Mouse (Mus musculus) bone marrow macrophage, adult 2 months (primary cell): ENCODE measurements at regions not wholly inside any gene's neighbourhood (a gene's known extent, or its start where the extent isn't known, plus 50 kb on each side); places are given as distances from the start of the nearest gene placed in this dataset.

Source experiments
- H3K27ac ChIP-seq: 2 replicates; pipeline ENCODE4 v1.5.1; 2012; ENCODE audit warnings: low read depth, low read length; ENCODE audit not compliant: insufficient read depth
- H3K4me1 ChIP-seq: 2 replicates; pipeline ENCODE4 v1.6.1; 2012; ENCODE audit warnings: low read length; ENCODE audit not compliant: control insufficient read depth, insufficient read depth
- H3K4me3 ChIP-seq: 2 replicates; pipeline ENCODE4 v1.5.1; 2012; ENCODE audit warnings: mild to moderate bottlenecking, low read length, moderate library complexity; ENCODE audit not compliant: insufficient read depth
- CTCF ChIP-seq: IDR thresholded peaks from 2 replicates; pipeline ENCODE4 v1.5.1; 2012; ENCODE audit warnings: low read depth, mild to moderate bottlenecking, low read length, moderate library complexity
- POLR2A ChIP-seq: IDR thresholded peaks from 2 replicates; pipeline ENCODE4 v1.6.1; 2012; ENCODE audit warnings: mild to moderate bottlenecking, low read depth, low read length, borderline replicate concordance

- H3K4me3 ChIP-seq: no peak overlapping the region
- H3K27ac ChIP-seq: no peak overlapping the region
- H3K4me1 ChIP-seq: no peaks in the 10 kb centered on the region
- TF ChIP-seq CTCF (no peak), POLR2A (no peak)
Observed at GRCm38 (mm10) chr5:74867113-74867785, 164.5 kb upstream of the Lnx1 start.

GRCm38 (mm10) chr5:74866697-74867096 lies 164.0 kb upstream of the Lnx1 start:
- no peak for TF ChIP-seq POLR2A
- TF ChIP-seq CTCF: no peak

GRCm38 (mm10) chr5:74865446-74865845 lies 162.7 kb upstream of the Lnx1 start:
- TF ChIP-seq CTCF (no peak), POLR2A (no peak)
- no peak overlapping the region for H3K27ac ChIP-seq
- H3K4me3 ChIP-seq: no peak overlapping the region
- H3K4me1 ChIP-seq: no peaks in the 10 kb centered on the region

More at GRCm38 (mm10) chr5:74866697-74867096, 164.0 kb upstream of the Lnx1 start:
- Histone ChIP-seq H3K27ac (no peak overlapping the region), H3K4me1 (no peaks in the 10 kb centered on the region), H3K4me3 (no peak overlapping the region)

- H3K4me3 ChIP-seq: no peak overlapping the region
- H3K4me1 ChIP-seq: no peaks in the 10 kb centered on the region
- TF ChIP-seq POLR2A (no peak), CTCF (no peak)
- H3K27ac ChIP-seq: no peak overlapping the region
Observed at GRCm38 (mm10) chr5:74864540-74865157, 161.9 kb upstream of the Lnx1 start.

GRCm38 (mm10) chr5:74861297-74861696 lies 158.6 kb upstream of the Lnx1 start:
- no peak overlapping the region for H3K27ac ChIP-seq
- TF ChIP-seq CTCF: no peak
- TF ChIP-seq POLR2A: no peak
- H3K4me3 ChIP-seq: no peak overlapping the region
- no peaks in the 10 kb centered on the region for H3K4me1 ChIP-seq

GRCm38 (mm10) chr5:74857861-74858260 lies 155.1 kb upstream of the Lnx1 start:
- no peak overlapping the region for H3K27ac ChIP-seq
- no peak overlapping the region for H3K4me3 ChIP-seq
- no peaks in the 10 kb centered on the region for H3K4me1 ChIP-seq
- no peak for TF ChIP-seq POLR2A
- no peak for TF ChIP-seq CTCF

- Histone ChIP-seq H3K27ac (no peak overlapping the region), H3K4me1 (no peaks in the 10 kb centered on the region), H3K4me3 (no peak overlapping the region)
- TF ChIP-seq POLR2A (no peak), CTCF (no peak)
Observed at GRCm38 (mm10) chr5:74857161-74857560, 154.4 kb upstream of the Lnx1 start.

GRCm38 (mm10) chr5:74847824-74848223 lies 145.1 kb upstream of the Lnx1 start:
- H3K4me1 ChIP-seq: no peaks in the 10 kb centered on the region
- no peak overlapping the region for H3K27ac ChIP-seq
- no peak overlapping the region for H3K4me3 ChIP-seq
- TF ChIP-seq CTCF (no peak), POLR2A (no peak)

GRCm38 (mm10) chr5:74846674-74847073 lies 144.0 kb upstream of the Lnx1 start:
- Histone ChIP-seq H3K4me3 (no peak overlapping the region), H3K4me1 (no peaks in the 10 kb centered on the region), H3K27ac (no peak overlapping the region)
- no peak for TF ChIP-seq CTCF
- no peak for TF ChIP-seq POLR2A

GRCm38 (mm10) chr5:74834401-74834800 lies 131.7 kb upstream of the Lnx1 start:
- TF ChIP-seq POLR2A (no peak), CTCF (no peak)

More at GRCm38 (mm10) chr5:74834401-74834800, 131.7 kb upstream of the Lnx1 start:
- no peak overlapping the region for H3K27ac ChIP-seq
- no peaks in the 10 kb centered on the region for H3K4me1 ChIP-seq
- no peak overlapping the region for H3K4me3 ChIP-seq
